In the genomic region with DNA sequence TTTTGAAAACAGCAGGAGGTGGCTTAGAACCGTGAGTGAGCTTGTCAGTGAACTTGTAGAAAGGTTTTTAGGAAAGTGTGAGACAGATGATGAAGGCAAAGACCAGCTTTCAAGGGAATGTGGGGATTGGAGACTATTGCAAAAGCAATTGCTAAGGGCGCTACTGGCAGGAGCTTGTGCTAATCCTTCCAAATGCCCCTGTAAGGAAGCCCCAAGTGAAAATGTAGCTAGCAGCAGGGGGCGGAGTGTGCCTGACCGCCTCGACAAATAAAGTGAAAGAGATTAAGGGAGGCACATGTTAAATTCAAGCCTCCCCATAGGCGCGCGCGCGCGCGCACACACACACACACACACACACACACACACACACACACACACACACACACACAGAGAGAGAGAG, we compare ENCODE assay signal across 10 mouse cellular contexts. TPM values are rescaled to one million over a fixed set of nuclear protein-coding genes. Genes with fewer than 3 reads are reported as not detected.
DNase-seq lines count a peak whose midpoint lies in the region; ATAC-seq and TF ChIP-seq lines count a peak whose summit lies in the region.
"Not testable (repeated sequence)": the region's sequence is repeated elsewhere in the genome, so short reads cannot be mapped to it uniquely, and the experiment has no call there.
"Had no signal": no experiment of that assay in that cellular context is flagged by ENCODE, and none has a peak within 500 bp of the region (broad histone marks: within the 10 kb centered on the region; RNA-seq: fewer than 3 reads in every experiment).

No protein-coding gene starts in this region.

- H3K4me2 ChIP-seq in forebrain, embryonic 13.5 days, result peak overlapping the region; percentile 18
- peak overlapping the region; percentile 18; the same call in 1 of the 2 replicates for H3K4me2 ChIP-seq in heart, postnatal 0 days (ENCODE audit: low read depth, low read length)

- peaks cover 15% of the 10 kb centered on the region; the same call in 1 of the 2 replicates for H3K4me1 ChIP-seq in forebrain, embryonic 13.5 days
- not testable (repeated sequence) for H3K4me1 ChIP-seq in heart, postnatal 0 days (ENCODE audit: control insufficient read depth, insufficient read depth); limb, embryonic 10.5 days

- not testable (repeated sequence) for TF ChIP-seq EP300 in heart, postnatal 0 days (IDR thresholded peaks at IDR 0.05; ENCODE audit: low read depth)

- peak; percentile 57; the same call in 1 of the 2 replicates for ATAC-seq in forebrain, embryonic 13.5 days
- peak; percentile 83; the same call in 1 of the 2 replicates for ATAC-seq in heart, postnatal 0 days (ENCODE audit: insufficient read depth, low read depth)

- H3K9ac ChIP-seq in forebrain, embryonic 13.5 days; heart, postnatal 0 days (replicated peaks; ENCODE audit: low read depth, low read length): not testable (repeated sequence)

- not testable (repeated sequence) for H3K9me3 ChIP-seq in forebrain, embryonic 13.5 days (replicated peaks); heart, postnatal 0 days (replicated peaks; ENCODE audit: control insufficient read depth, low read length); limb, embryonic 10.5 days (replicated peaks)

- not testable (repeated sequence) for H3K4me3 ChIP-seq in forebrain, embryonic 13.5 days; heart, postnatal 0 days (ENCODE audit: low read depth, low read length); limb, embryonic 10.5 days

- DNase-seq in brain, embryonic 18.5 days (ENCODE audit: low read depth, low spot score), result peak; percentile 24
- DNase-seq in heart, postnatal 0 days (ENCODE audit: low spot score), result peak; percentile 57
- DNase-seq in kidney, adult 9 months, result peak; percentile 69
- peak; percentile 52 for DNase-seq in limb, embryonic 10.5 days (ENCODE audit: low spot score)
- peak; percentile 47 for DNase-seq in lung, postnatal 14 days
- DNase-seq in retina, adult 2 months (ENCODE audit: low read depth, low spot score), result peak; percentile 26
- peak; percentile 7 for DNase-seq in urinary bladder, postnatal 25 days (ENCODE audit: low spot score)

- WGBS in forebrain, embryonic 13.5 days, result 4% methylated on average over 7 of the region's 12 CpGs
- WGBS in heart, postnatal 0 days, result 12% methylated on average over 12 of the region's 12 CpGs
- WGBS in limb, embryonic 10.5 days, result 37% methylated on average over 10 of the region's 12 CpGs

- H3K27me3 ChIP-seq in forebrain, embryonic 13.5 days; heart, postnatal 0 days (ENCODE audit: control insufficient read depth, insufficient read depth, low read length); limb, embryonic 10.5 days (ENCODE audit: low read depth, poor library complexity, severe bottlenecking): not testable (repeated sequence)

- not testable (repeated sequence) for H3K27ac ChIP-seq in forebrain, embryonic 13.5 days; heart, postnatal 0 days (ENCODE audit: low read depth); limb, embryonic 10.5 days

- TF ChIP-seq CTCF in heart, postnatal 0 days (IDR thresholded peaks at IDR 0.05; ENCODE audit: low read depth), result peak; percentile 38

- H3K36me3 ChIP-seq in forebrain, embryonic 13.5 days (ENCODE audit: poor library complexity, severe bottlenecking); heart, postnatal 0 days (replicated peaks; ENCODE audit: control insufficient read depth, insufficient read depth, low read length); limb, embryonic 10.5 days: not testable (repeated sequence)

RNA-seq across cellular contexts. Expression of gene Nat8, which starts 5.4 kb away (rescaled TPM):
- polyA plus RNA-seq in forebrain, embryonic 13.5 days (2015; fragmentation: Nextera tagmentation; extraction: Ambion mirVana), result not detected in 2 replicates
- not detected in 2 replicates for total RNA-seq in heart, postnatal 0 days (2014; rRNA removed; ENCODE audit: low replicate concordance)
- polyA plus RNA-seq in heart, postnatal 0 days (2015; fragmentation: Nextera tagmentation; extraction: Ambion mirVana), result not detected in 2 replicates
- polyA plus RNA-seq in limb, embryonic 10.5 days (2016; fragmentation: Nextera tagmentation; extraction: Ambion mirVana), result not detected in 2 replicates
- total RNA-seq: heart, postnatal 25 days had no signal

RNA-seq across cellular contexts. Expression of gene Nat8f5, which starts 16.5 kb away (rescaled TPM):
- polyA plus RNA-seq in forebrain, embryonic 13.5 days (2015; fragmentation: Nextera tagmentation; extraction: Ambion mirVana), result not detected in 2 replicates
- not detected in 2 replicates for total RNA-seq in heart, postnatal 0 days (2014; rRNA removed; ENCODE audit: low replicate concordance)
- not detected in 2 replicates for polyA plus RNA-seq in heart, postnatal 0 days (2015; fragmentation: Nextera tagmentation; extraction: Ambion mirVana)
- not detected in 2 replicates for polyA plus RNA-seq in limb, embryonic 10.5 days (2016; fragmentation: Nextera tagmentation; extraction: Ambion mirVana)
- total RNA-seq: heart, postnatal 25 days had no signal

RNA-seq across cellular contexts. Expression of gene Nat8f6, which starts 16.6 kb away (rescaled TPM):
- not detected in 2 replicates for polyA plus RNA-seq in forebrain, embryonic 13.5 days (2015; fragmentation: Nextera tagmentation; extraction: Ambion mirVana)
- not detected in 2 replicates for total RNA-seq in heart, postnatal 0 days (2014; rRNA removed; ENCODE audit: low replicate concordance)
- not detected in 2 replicates for polyA plus RNA-seq in heart, postnatal 0 days (2015; fragmentation: Nextera tagmentation; extraction: Ambion mirVana)
- not detected in 2 replicates for polyA plus RNA-seq in limb, embryonic 10.5 days (2016; fragmentation: Nextera tagmentation; extraction: Ambion mirVana)
- total RNA-seq: heart, postnatal 25 days had no signal
- polyA plus RNA-seq: midbrain, embryonic 16.5 days had no signal

RNA-seq across cellular contexts. Expression of gene Nat8f2, which starts 31.7 kb away (rescaled TPM):
- not detected in 2 replicates for polyA plus RNA-seq in forebrain, embryonic 13.5 days (2015; fragmentation: Nextera tagmentation; extraction: Ambion mirVana)
- not detected in 2 replicates for total RNA-seq in heart, postnatal 0 days (2014; rRNA removed; ENCODE audit: low replicate concordance)
- polyA plus RNA-seq in heart, postnatal 0 days (2015; fragmentation: Nextera tagmentation; extraction: Ambion mirVana), result not detected in 2 replicates
- polyA plus RNA-seq in limb, embryonic 10.5 days (2016; fragmentation: Nextera tagmentation; extraction: Ambion mirVana), result not detected in 2 replicates
- total RNA-seq: heart, postnatal 25 days had no signal

Comparison
In these comparisons a context has a peak if more than half of its experiments do, and no peak if none do; other contexts are left out.
1. DNase-seq: peak in every context shown above with its lines; median percentile 69 in kidney, adult 9 months; 57 in heart, postnatal 0 days; 52 in limb, embryonic 10.5 days; 47 in lung, postnatal 14 days; 26 in retina, adult 2 months; 24 in brain, embryonic 18.5 days; 7 in urinary bladder, postnatal 25 days.